Mouse (Mus musculus) granulocyte monocyte progenitor cell, adult 5-6 weeks (primary cell): Measurements from ENCODE around the gene Kank2. TPM values are rescaled to one million over a fixed set of nuclear protein-coding genes. Genes with fewer than 3 reads are reported as not detected.
A peak's percentile ranks its signal among the peaks of the same experiment; 100 is the strongest.
"Not testable (repeated sequence)": the region's sequence is repeated elsewhere in the genome, so short reads cannot be mapped to it uniquely, and the experiment has no call there.

Experiments
- ATAC-seq: replicated peaks from 2 replicates; pipeline ENCODE4 v1.8.0; 2016; ENCODE audit warnings: mild to moderate bottlenecking, moderate TSS enrichment, inconsistent platforms; ENCODE audit not compliant: poor library complexity, severe bottlenecking
- total RNA-seq, 2 experiments: library from RNA; stranded (forward) in 1 of 2; stranded (reverse) in 1 of 2; fragments of 200-712, 200-1000 nt in 1 of 2; fragments of >200 nt in 1 of 2; fragmentation: Nextera tagmentation in 1 of 2; gene quantifications; 2 replicates each; pipeline ENCODE4 v1.2.3; 2014 to 2017

Gene Kank2
- total RNA-seq, 2 experiments from 2014 or later, result 1.5 to 1.6 TPM

DNA sequence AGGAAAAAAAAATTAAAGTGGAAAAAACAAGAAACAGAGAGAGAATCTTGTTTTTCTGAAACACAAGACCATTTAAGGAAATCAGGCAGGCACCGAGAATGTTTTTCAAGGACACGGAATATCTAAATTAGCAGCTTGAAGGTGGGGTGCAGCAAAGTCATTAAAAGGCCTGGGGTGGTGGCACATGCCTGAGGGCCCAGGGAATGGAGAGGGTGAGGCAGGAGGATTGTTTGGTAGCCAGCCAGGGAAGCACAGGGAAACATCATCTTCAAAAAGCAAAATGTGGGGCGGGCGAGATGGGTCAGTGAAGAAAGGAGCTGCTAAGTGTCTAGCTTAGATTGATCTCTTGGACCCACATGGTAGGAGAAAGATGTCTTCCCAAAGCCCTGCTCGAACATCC lies 10.9 kb downstream of the Kank2 start:
- no peak for ATAC-seq

DNA sequence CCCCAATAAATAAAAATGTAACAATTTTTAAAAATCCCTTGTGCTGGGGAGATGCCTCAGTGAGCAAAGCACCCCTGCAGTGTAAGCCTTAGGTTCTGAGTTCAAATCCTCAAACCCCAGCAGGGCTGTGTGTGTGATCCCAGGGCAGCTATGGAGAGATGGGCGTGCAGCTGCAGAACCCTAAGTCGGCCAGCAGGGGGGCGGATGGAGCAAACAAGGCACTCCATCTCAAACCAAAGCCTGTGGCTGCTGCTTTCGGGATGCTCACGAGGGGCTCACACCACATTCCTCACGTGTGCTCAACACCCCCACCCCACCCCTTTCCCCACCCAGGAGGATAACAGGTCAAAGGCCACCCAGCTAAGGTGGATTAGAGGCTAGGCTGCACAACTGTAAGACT lies 11.6 kb downstream of the Kank2 start:
- ATAC-seq, result peak; percentile 87

DNA sequence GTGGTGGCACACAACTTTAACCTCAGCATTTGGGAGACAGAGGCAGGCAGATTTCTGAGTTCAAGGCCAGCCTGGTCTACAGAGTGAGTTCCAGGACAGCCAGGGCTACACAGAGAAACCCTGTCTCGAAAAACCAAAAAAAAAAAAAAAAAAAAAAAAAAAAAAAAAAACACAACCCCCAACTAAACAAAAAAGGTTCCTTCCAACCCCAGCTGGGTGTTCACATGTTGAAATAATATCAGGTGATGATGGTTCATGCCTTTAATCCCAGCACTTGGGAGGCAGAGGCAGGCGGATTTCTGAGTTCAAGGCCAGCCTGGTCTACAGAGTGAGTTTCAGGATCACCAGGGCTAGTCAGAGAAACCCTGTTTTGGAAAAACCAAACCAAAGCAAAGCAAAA lies 12.2 kb downstream of the Kank2 start:
- ATAC-seq, result not testable (repeated sequence)

DNA sequence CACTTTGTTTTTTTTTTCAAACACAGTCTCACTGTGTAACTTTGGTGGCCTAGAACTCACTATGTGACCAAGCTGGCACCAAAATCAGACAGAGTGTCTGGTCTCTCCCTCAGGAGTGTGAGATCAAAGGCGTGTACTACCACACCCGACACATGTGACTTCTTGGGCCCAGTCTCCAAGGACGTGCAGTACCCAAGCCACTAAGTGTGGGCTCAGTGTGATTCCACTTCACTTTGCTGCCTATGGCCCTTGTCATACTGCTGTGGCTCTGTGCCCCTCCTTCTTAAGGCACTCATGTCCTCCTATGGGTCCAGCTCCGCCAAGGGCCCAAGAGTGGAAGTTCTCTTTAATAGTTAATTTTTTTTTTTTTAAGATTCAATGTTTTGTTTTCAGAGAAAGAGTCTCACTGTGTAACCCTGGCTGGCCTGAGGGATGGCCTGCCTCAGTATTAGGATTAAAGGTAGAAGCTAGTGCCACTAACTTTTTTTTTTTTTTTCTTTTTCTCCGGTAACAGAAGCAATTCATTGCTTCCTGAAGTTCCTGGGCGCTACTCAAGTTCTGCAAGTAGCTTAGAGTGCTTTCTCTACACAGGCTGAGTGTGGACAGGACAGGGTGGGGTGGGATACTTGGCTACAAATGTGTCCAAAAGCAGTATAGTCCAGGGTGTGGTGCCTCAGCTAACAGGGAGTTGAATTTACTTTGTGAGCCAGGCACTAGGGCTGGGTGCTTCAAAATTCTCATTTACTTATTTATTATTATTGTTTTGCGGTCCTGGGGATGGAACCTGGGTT lies 13.8 kb downstream of the Kank2 start:
- no peak for ATAC-seq

DNA sequence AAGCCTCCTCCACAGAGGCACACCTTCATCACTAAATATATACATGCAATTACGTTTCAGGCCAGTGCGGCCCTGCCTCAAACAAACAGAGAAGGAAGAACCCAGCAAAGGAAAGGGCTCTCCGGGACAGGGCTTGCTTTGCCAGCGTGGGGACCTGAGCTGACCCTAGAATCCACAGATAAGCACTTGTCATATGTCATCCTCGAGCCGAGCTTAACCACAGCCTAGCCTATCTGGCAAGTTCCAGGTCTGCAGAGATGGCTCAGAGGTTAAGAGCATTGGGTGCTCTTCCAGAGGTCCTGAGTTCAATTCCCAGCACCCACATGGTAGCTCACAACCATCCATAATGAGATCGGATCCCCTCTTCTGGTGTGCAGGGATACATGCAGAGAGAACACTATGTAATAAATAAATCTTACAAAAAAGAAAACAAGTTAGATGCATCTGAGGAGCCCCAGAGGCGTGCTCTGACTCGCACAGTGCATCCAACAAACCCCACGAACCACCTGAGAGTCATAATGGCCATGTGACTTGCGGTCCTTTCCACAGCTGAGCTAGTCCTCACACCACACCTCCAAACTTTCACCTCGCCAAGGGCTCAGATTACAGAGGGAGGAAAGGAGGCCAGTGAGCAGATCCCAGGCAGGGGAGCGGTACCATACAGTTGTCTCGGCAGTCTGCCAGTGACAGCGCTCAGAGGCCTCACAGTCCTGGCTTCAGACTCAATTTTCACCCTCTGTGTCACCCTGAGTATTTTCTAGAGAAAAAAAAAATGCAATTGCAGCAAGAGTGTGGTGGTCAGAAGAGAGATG lies 16.7 kb downstream of the Kank2 start:
- no peak for ATAC-seq

DNA sequence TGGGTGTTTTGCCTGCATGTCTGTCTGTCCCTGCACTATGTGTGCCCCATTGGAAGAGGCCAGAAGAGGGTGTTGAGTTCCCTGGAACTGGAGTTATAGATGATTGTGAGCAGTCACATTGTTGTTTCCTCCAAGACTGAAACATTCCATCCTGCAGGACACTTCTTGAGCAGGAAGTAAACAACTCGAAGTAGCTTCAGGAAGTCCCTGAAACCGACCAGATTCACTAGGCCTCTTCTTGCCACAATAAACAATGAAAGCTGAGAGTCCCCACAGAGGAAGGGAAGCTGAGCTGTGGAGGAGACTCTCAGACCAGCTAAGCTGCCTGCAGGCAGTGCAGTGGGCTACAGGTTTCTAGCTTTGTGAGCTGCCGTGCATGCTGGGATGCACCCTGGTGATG lies 20.8 kb downstream of the Kank2 start:
- ATAC-seq, result no peak

DNA sequence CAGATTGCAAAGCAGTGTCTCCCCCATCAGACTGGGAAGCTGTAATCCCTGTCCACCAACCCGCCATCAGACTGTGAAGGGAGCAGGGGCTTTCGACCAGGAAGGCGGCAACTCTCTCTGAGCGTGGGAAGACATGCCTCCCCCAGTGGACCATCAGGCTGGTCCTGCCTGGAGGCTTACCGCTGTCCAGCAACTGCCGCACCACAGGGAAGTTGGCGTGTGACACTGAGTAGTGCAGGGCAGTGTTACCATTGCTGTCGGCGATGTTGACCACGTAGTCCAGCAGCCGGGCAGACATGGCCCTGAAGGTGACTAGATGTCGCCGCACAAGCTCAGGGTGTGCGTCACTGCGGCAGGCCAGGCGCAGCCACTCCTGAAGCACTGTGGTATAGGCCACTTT lies 24.2 kb downstream of the Kank2 start:
- ATAC-seq, result no peak

DNA sequence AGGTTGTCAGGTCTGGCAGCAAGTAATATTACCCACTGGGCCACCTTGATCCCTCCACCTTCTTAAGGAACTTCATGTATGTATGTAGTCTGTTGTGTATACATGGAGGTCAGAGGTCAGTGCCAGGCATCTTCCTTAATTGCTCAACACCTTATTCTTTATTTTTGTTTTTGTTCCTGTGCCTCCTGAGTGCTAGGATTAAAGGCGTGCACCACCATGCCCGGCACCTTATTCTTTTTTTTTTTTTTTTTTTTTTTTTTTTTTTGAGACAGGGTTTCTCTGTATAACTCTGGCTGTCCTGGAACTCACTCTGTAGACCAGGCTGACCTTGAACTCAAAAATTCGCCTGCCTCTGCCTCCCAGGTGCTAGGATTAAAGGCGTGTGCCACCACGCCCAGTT lies 25.1 kb downstream of the Kank2 start:
- ATAC-seq, result not testable (repeated sequence)

DNA sequence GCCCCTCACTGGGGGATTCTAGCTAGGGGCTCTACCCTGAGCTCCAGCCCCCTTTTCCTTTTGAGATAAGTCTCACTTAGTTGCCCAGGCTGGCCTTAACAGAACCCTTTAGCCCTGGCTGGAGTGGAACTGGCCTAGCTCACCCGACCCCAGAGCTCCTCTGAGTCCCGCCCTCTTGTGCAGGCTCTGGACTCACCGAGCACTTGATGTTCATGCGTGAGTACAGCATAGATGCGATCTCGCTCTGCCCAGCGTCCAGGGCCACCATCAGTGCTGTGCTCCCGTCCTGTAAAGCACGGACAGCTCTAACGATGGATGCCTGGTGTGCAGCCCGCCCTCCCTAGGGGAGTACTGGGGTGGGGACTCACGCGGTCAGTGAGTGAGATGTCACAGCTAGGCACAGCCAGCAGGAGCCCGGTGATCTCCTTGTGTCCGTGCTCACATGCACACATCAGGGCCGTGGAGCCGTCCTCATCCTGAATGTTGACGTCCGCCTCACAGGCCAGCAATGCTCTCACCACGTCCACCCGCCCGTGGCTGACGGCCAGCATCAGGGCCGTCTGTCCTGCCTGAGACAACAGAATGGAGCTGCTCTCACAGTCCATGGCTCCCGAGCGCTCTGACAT lies 28.9 kb downstream of the Kank2 start:
- no peak for ATAC-seq

DNA sequence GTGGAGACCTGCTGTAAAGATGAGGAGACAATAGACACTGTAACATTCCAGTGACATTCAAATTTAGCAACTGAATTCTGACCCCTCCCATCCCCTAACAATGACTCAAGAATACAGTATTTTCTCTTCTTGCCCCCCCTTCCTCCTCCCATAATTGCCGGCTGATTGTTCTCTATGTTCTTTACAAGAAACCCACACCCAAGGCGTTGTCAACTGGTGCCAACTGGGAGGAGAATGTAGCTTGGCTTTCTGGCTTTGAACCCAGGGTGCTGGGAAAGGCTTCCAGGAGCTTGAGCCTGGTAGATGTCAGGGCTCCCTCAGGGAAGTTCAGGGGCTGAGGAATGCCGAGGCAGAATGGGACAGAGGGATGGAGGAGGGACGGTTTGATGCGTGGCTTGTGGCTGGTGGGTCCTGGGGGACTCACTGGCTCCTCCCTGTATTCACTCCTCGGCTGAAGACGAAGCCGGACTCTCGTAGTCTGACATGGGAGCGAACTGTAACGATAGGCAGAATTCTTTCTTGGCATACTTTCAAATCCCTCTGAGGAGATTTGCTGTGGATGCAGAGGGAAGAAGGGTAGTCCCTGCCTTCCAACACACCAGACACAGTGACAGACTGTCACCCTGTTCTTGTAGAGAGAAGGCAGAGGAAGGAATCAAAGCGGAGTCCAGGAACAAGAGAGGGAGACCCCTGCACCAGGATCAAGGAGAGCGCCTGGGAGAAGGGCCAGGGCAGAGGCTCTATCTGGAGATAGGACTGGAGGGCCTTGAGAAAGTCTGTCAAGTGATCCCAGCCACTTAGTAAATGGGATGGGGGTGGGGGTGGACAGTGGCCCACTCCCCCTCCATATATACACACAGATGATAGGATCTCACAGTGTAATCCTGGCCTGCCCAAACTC lies 29.8 kb downstream of the Kank2 start:
- ATAC-seq, result no peak

DNA sequence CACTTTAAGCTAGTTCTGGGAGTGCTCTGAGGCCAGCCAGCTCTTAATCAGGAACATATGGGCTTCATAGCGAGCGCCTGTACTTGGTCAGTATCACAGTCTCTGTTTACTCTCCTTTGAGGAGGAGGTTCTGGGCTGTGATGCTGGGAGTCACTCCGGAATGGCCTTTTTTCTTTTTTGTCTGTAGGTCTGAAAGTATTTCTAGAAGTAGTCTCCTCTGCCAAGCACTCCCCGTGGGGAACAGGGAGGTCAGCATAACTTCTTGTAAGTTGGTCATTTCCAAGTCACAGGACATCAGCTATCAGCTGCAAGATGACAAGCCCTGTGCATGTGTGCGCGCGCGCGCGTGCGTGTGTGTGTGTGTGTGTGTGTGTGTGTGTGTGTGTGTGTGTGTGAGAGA lies 30.6 kb downstream of the Kank2 start:
- ATAC-seq, result no peak

DNA sequence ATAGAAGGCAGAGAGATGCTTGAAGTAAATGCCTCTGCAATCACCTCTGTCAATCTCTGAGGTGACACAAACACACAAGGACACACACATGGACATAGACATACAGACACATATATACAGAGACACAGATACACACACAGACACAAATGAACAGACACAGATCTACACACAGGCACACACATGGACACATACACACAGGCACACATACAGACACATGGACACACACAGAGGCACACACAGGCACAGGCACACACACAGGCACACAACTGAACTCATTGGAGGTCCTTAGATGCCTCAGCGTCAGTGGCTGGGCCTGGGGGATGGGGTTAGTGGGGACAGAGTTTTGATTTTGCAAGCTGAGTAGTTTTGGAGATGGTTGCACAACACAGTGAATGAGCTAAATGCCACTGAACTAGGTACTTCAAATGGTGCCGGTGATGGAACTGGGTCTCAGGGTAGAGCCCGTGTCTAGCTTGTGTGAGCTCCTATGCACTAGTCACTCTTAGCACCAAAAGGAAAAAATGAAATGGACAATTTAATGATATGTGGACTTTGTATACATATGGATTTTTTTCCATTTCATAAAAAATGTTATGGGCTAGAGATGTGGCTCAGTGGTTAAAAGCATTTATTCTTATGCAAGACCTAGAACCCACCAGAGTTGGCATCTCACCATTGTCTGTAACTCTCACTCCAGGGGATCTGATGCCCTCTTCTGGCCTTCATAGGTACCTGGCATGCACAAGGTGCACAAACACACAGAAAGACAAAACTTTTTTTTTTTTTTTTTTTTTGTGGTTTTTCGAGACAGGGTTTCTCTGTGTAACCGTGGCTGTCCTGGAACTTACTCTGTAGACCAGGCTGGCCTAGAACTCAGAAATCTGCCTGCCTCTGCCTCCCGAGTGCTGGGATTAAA lies 34.2 kb downstream of the Kank2 start:
- peak; percentile 41 for ATAC-seq

DNA sequence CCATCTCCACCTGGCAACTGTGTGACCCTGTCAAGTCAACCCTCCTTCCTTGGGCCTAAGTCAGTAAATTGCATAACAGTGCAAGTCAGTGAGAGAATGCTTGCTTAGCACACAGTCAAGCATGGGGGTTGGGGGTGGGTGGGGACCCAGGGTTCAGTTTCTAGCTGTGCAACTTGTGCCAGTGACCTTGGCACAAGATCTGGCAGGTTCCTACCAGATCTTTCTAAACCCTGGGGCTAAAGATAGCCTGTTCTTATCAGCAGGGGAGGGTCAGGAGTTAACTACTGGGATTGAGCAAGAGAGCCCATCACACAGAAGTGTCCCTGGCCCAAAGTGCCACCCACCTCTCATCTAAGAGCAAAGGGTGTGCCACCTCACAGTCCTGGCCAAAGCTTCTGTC lies 36.4 kb downstream of the Kank2 start:
- ATAC-seq, result no peak; the same call in 1 of the 2 replicates

DNA sequence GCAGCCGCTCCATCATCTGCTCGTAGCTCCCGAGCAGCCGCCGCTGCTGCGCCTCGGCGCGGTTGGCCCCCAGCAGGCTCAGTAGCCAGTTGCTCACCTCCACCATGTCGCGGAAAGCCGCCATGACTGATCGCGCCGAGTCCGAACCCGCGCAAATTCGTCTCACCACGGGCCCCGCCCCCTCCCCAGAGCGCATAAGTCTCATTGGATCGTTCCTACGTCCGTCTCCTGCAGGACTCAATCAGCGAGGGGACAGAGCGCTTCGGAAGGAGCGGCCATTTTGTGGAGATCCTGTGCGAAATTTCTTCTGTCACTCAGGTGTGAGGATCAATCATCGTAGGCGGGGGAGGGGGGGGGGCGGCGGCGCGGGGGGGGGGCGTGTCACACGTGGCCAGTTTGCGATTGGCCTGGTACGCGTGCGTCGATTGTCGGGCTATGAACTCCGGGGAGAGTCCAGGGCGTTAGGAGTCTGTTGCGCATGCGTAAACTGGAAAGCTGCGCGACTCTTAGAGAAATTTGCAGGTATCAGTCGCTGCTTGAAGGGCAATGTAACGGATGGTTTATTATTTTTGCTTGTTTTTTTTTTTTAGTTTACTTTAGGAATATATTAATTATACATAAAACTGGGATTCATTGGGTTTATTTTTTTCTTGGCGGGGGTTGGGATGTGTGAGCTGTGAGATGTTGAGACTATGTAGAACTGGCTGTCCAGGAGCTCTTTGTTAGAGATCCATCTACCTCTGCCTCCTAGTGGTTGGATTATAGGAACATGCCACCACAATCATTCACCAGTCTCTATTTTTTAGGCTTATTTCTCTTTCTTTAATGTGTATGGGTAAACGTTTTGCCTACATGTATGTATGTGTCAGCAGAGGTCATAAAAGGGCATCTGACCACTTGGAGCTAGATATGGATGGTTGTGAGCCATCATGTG lies 38.1 kb downstream of the Kank2 start, which contains the start of gene Spc24:
Spc24 (minus strand) TSS at position 149 of the 934 bp plus-strand sequence.
- ATAC-seq, result peak; percentile 93

DNA sequence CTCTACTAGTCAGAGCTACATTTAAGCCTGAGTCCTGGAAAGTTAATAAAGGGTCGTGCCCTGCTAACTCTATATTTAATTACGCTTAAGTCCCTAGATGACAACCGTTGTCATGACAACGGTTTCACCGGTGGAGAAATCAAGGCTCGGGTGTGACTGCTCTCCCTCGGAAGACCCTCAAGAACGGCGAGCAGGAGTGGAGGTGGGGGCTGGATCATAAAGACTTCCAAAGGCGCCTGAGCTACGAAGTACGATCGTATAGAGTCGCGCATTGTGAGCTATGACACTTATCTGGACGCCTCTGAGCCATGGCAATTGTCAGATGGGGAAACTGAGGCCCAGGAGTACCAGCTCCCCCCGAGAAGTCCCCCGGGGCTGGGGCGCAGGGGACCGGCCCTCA lies 38.8 kb downstream of the Kank2 start:
- no peak for ATAC-seq

DNA sequence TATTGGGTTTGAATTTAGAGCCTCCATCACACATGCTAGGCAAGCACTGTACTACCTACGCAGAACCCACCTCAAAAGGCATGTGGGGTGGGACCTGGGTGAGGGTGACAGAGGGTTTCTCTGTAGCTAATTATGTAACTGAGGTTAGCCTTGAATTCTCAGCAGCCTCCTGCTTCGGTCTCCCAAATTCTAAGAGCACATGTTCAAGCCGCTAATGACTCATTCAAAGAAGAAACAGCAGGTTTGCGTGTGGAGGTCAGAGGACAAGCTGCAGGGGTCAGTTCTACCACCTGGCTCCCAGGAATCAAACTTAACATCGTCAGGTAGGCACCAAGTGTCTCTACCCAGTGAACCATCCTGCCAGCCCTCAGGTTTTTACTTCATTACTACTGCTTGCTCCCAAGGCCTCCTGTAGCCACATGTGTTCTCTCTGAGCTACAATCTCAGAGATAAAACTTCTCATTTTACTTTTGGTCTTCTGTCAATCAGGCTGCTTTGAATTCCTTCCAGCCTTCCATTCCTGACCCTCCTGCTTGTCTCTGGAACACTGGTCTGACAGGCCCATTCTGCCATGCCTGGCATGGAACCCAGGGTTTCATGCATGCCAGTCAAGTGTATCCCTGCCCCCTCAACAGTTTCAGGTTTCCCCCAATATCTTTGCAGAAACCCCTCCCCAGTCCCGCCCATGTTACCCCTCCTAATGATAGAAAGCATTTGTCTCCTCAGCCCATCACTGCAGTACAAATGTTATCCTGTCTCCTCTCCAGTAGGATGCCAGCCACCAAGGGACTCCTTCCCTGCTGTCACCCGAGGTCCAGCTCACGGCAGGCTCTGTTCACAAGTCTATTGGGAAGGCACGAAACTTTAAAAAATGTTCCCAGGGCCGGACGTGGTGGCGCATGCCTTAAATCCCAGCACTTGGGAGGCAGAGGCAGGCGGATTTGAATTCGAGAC lies 39.7 kb downstream of the Kank2 start:
- ATAC-seq, result no peak
